Mouse (Mus musculus) stomach, postnatal 0 days (tissue): ENCODE data around the gene Sec22b.

Source experiments
- CTCF ChIP-seq: IDR thresholded peaks from 2 replicates; pipeline ENCODE4 v1.5.1; 2016; ENCODE audit warnings: antibody characterized with exemption, low read depth, mild to moderate bottlenecking, moderate library complexity
- EP300 ChIP-seq: optimal IDR thresholded peaks from 2 replicates; pipeline ENCODE3; 2016; ENCODE audit warnings: antibody characterized with exemption

GRCm38 (mm10) chr3:97859400-97859799, 41.6 kb upstream of the Sec22b start:
- TF ChIP-seq CTCF, result no peak
- no peak for TF ChIP-seq EP300
